Mouse (Mus musculus): ENCODE results near the gene Lrig1. TPM values are rescaled to one million over a fixed set of nuclear protein-coding genes. Genes with fewer than 3 reads are reported as not detected.

Gene Lrig1
- total and polyA plus RNA-seq, 2 experiments from 2014 or later, result 16.6 to 90.8 TPM

- no peak for TF ChIP-seq CTCF (IDR thresholded peaks at IDR 0.05)
- Histone ChIP-seq H3K27ac (ENCODE audit: low read depth, low read length) (no peak overlapping the region), H3K4me3 (ENCODE audit: low read depth, low read length) (no peak overlapping the region), H3K9ac (replicated peaks; ENCODE audit: low read length, poor library complexity, severe bottlenecking) (no peak overlapping the region), H3K27me3 (ENCODE audit: insufficient read depth, low read length) (peaks cover 3% of the 10 kb centered on the region; the same call in 1 of the 2 replicates), H3K9me3 (ENCODE audit: low read length) (no peaks in the 10 kb centered on the region), H3K36me3 (ENCODE audit: insufficient read depth, low read length) (no peaks in the 10 kb centered on the region), H3K4me1 (ENCODE audit: insufficient read depth, low read length) (no peaks in the 10 kb centered on the region), H3K4me2 (ENCODE audit: low read depth, low read length, poor library complexity, severe bottlenecking) (no peak overlapping the region; the same call in 1 of the 2 replicates)
- 75% methylated on average over 7 of the region's 7 CpGs for WGBS
- ATAC-seq (ENCODE audit: low FRiP score) (no peak), DNase-seq (ENCODE audit: low spot score) (no peak)
These were observed 9.7 kb downstream of the Lrig1 start for GRCm38 (mm10) chr6:94690247-94690646.

- DNase-seq (ENCODE audit: low spot score), result no peak
- Histone ChIP-seq H3K4me2 (ENCODE audit: low read depth, low read length, poor library complexity, severe bottlenecking) (no peak overlapping the region), H3K4me1 (ENCODE audit: insufficient read depth, low read length) (peaks cover 3% of the 10 kb centered on the region; the same call in 1 of the 2 replicates)
These were observed 11.2 kb downstream of the Lrig1 start for GRCm38 (mm10) chr6:94688722-94689121.

GRCm38 (mm10) chr6:94686048-94686447 is 13.9 kb downstream of the Lrig1 start:
- WGBS, result 70% methylated on average over 6 of the region's 6 CpGs
- no peak overlapping the region for H3K27ac ChIP-seq (ENCODE audit: low read depth, low read length)
- DNase-seq (ENCODE audit: low spot score), result no peak

More at GRCm38 (mm10) chr6:94688722-94689121, 11.2 kb downstream of the Lrig1 start:
- H3K4me3 ChIP-seq (ENCODE audit: low read depth, low read length), result no peak overlapping the region
- no peaks in the 10 kb centered on the region for H3K9me3 ChIP-seq (ENCODE audit: low read length)
- no peak overlapping the region for H3K27ac ChIP-seq (ENCODE audit: low read depth, low read length)
- no peaks in the 10 kb centered on the region for H3K27me3 ChIP-seq (ENCODE audit: insufficient read depth, low read length)
- no peak for TF ChIP-seq CTCF (IDR thresholded peaks at IDR 0.05)
- H3K9ac ChIP-seq (replicated peaks; ENCODE audit: low read length, poor library complexity, severe bottlenecking), result no peak overlapping the region
- H3K36me3 ChIP-seq (ENCODE audit: insufficient read depth, low read length), result no peaks in the 10 kb centered on the region
- ATAC-seq (ENCODE audit: low FRiP score), result no peak
- WGBS, result 57% methylated on average over 4 of the region's 4 CpGs

GRCm38 (mm10) chr6:94685611-94686010 is 14.3 kb downstream of the Lrig1 start:
- no peak for DNase-seq (ENCODE audit: low spot score)
- Histone ChIP-seq H3K36me3 (ENCODE audit: insufficient read depth, low read length) (no peaks in the 10 kb centered on the region), H3K4me2 (ENCODE audit: low read depth, low read length, poor library complexity, severe bottlenecking) (no peak overlapping the region), H3K27me3 (ENCODE audit: insufficient read depth, low read length) (no peaks in the 10 kb centered on the region), H3K9ac (replicated peaks; ENCODE audit: low read length, poor library complexity, severe bottlenecking) (no peak overlapping the region), H3K4me1 (ENCODE audit: insufficient read depth, low read length) (peaks cover 3% of the 10 kb centered on the region; the same call in 1 of the 2 replicates), H3K9me3 (ENCODE audit: low read length) (no peaks in the 10 kb centered on the region), H3K4me3 (ENCODE audit: low read depth, low read length) (no peak overlapping the region), H3K27ac (ENCODE audit: low read depth, low read length) (no peak overlapping the region; the same call in 1 of the 2 replicates)
- 79% methylated on average over 6 of the region's 6 CpGs for WGBS
- no peak for ATAC-seq (ENCODE audit: low FRiP score)
- no peak for TF ChIP-seq CTCF (IDR thresholded peaks at IDR 0.05)

More at GRCm38 (mm10) chr6:94686048-94686447, 13.9 kb downstream of the Lrig1 start:
- Histone ChIP-seq H3K9me3 (ENCODE audit: low read length) (no peaks in the 10 kb centered on the region), H3K4me1 (ENCODE audit: insufficient read depth, low read length) (peaks cover 3% of the 10 kb centered on the region; the same call in 1 of the 2 replicates), H3K36me3 (ENCODE audit: insufficient read depth, low read length) (no peaks in the 10 kb centered on the region), H3K9ac (replicated peaks; ENCODE audit: low read length, poor library complexity, severe bottlenecking) (no peak overlapping the region), H3K4me3 (ENCODE audit: low read depth, low read length) (no peak overlapping the region), H3K27me3 (ENCODE audit: insufficient read depth, low read length) (no peaks in the 10 kb centered on the region), H3K4me2 (ENCODE audit: low read depth, low read length, poor library complexity, severe bottlenecking) (no peak overlapping the region)
- TF ChIP-seq CTCF (IDR thresholded peaks at IDR 0.05), result no peak
- ATAC-seq (ENCODE audit: low FRiP score), result no peak

GRCm38 (mm10) chr6:94684844-94685557 is 15.0 kb downstream of the Lrig1 start:
- WGBS, result 60% methylated on average over 13 of the region's 13 CpGs
- H3K27ac ChIP-seq (ENCODE audit: low read depth, low read length), result no peak overlapping the region; the same call in 1 of the 2 replicates
- ATAC-seq (ENCODE audit: low FRiP score), result no peak

GRCm38 (mm10) chr6:94683701-94684100 is 16.3 kb downstream of the Lrig1 start:
- Histone ChIP-seq H3K9ac (replicated peaks; ENCODE audit: low read length, poor library complexity, severe bottlenecking) (no peak overlapping the region), H3K4me1 (ENCODE audit: insufficient read depth, low read length) (peaks cover 3% of the 10 kb centered on the region; the same call in 1 of the 2 replicates)
- TF ChIP-seq CTCF (IDR thresholded peaks at IDR 0.05), result no peak

More at GRCm38 (mm10) chr6:94684844-94685557, 15.0 kb downstream of the Lrig1 start:
- Histone ChIP-seq H3K9me3 (ENCODE audit: low read length) (no peaks in the 10 kb centered on the region), H3K36me3 (ENCODE audit: insufficient read depth, low read length) (no peaks in the 10 kb centered on the region), H3K9ac (replicated peaks; ENCODE audit: low read length, poor library complexity, severe bottlenecking) (no peak overlapping the region), H3K4me3 (ENCODE audit: low read depth, low read length) (no peak overlapping the region), H3K4me1 (ENCODE audit: insufficient read depth, low read length) (peaks cover 3% of the 10 kb centered on the region; the same call in 1 of the 2 replicates), H3K27me3 (ENCODE audit: insufficient read depth, low read length) (no peaks in the 10 kb centered on the region), H3K4me2 (ENCODE audit: low read depth, low read length, poor library complexity, severe bottlenecking) (peak overlapping the region; percentile 12; the same call in 1 of the 2 replicates)
- no peak for TF ChIP-seq CTCF (IDR thresholded peaks at IDR 0.05)
- no peak for DNase-seq (ENCODE audit: low spot score)

More at GRCm38 (mm10) chr6:94683701-94684100, 16.3 kb downstream of the Lrig1 start:
- H3K27ac ChIP-seq (ENCODE audit: low read depth, low read length), result no peak overlapping the region; the same call in 1 of the 2 replicates
- no peaks in the 10 kb centered on the region for H3K36me3 ChIP-seq (ENCODE audit: insufficient read depth, low read length)
- WGBS, result 74% methylated on average over 3 of the region's 3 CpGs
- no peaks in the 10 kb centered on the region for H3K27me3 ChIP-seq (ENCODE audit: insufficient read depth, low read length)
- peak overlapping the region; percentile 18; the same call in 1 of the 2 replicates for H3K4me2 ChIP-seq (ENCODE audit: low read depth, low read length, poor library complexity, severe bottlenecking)
- ATAC-seq (ENCODE audit: low FRiP score), result no peak
- H3K9me3 ChIP-seq (ENCODE audit: low read length), result no peaks in the 10 kb centered on the region
- no peak for DNase-seq (ENCODE audit: low spot score)
- H3K4me3 ChIP-seq (ENCODE audit: low read depth, low read length), result no peak overlapping the region

Data from midbrain, postnatal 0 days (tissue).